Mouse (Mus musculus) bone marrow, adult 2 months (tissue): ENCODE results near the gene Zdbf2.

ENCODE experiments used
- CTCF ChIP-seq: fragments of 200-500 bp; IDR thresholded peaks from 2 replicates; pipeline ENCODE4 v1.5.1; 2011; ENCODE audit warnings: low read length, control low read depth; ENCODE audit not compliant: control insufficient read depth, insufficient read depth
- POLR2A ChIP-seq: fragments of 200-500 bp; IDR thresholded peaks from 2 replicates; pipeline ENCODE4 v1.6.1; 2011; ENCODE audit warnings: low read depth, mild to moderate bottlenecking, control low read depth, low read length, borderline replicate concordance; ENCODE audit not compliant: control insufficient read depth

DNA sequence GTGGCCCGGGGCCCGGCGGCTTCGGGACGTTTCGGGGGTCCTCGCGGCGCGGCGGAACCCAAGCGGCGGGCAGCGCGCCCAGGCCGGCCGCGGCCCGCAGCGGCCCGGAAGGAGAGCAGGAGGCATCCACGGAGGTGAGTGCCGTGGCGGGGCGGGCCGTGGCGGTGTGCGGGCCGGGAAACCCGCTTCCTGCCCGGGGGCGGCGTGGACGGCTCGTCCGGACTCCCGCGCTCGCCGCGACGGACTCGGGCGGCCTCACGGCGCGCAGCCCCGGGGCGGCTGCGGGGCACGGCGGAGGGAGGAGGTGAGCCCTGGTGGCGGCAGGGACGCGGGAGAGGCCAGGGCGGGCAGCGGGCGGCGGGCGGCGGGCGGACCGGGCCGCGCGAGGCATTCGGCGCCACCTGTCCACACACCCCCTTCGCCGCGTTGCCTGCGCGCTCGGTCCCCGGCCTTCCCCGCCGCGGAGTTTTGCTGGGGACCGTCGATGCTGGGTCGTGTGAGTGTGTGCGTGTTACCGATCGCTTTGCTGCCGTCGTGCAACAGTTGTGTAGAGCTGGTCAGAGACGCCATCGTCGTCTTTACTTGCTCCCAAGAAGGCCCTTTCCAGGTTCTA, 380 bp downstream of the Zdbf2 start:
- TF ChIP-seq CTCF (no peak), POLR2A (no peak)
